Mouse (Mus musculus) stomach, postnatal 0 days (tissue): Measurements from ENCODE around the gene D430042O09Rik.

Experiments
- CTCF ChIP-seq: IDR thresholded peaks from 2 replicates; pipeline ENCODE4 v1.5.1; 2016; ENCODE audit warnings: antibody characterized with exemption, low read depth, mild to moderate bottlenecking, moderate library complexity
- EP300 ChIP-seq: optimal IDR thresholded peaks from 2 replicates; pipeline ENCODE3; 2016; ENCODE audit warnings: antibody characterized with exemption

DNA sequence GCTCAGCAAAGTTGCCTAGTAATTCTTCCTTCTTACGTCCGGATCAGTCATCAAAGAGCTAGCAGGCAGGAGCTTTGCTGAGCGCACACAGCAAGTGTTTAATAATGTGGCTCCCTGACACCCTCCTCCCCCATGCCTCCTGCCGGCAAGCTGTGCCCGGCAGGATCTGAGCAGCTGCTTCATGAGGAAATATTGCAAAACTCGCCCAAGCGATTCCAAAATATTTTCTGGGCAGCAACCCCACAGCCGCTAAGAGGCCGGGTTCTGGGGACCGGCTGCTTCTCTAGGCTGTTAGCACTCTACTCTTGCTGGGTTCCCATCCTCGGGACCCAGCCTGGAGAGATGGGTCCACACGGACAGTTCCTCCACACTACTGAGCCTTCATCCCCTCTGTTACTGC is 180.7 kb downstream of the D430042O09Rik start:
- TF ChIP-seq CTCF (peak; percentile 51), EP300 (no peak)
